Mouse (Mus musculus) heart, embryonic 14.5 days (tissue): ENCODE results near the gene Selenoh. TPM values are rescaled to one million over a fixed set of nuclear protein-coding genes. Genes with fewer than 3 reads are reported as not detected.

ENCODE experiments used
- ATAC-seq: fragments of 200-750 bp; cut with Nextera tagmentation; 2 replicates; pipeline ENCODE4 v1.8.0; 2017; ENCODE audit warnings: low read depth, moderate TSS enrichment; ENCODE audit not compliant: insufficient number of reproducible peaks, insufficient read depth, low FRiP score
- H3K27ac ChIP-seq, 2 experiments: fragments of 200-500 bp in 1 of 2; fragments of 300-500 bp in 1 of 2; sonication (generic) in 1 of 2; replicated peaks in 1 of 2; 2 replicates each; pipeline ENCODE4 v1.5.1; 2012 to 2014; ENCODE audit warnings: low read depth in 2 of 2, low read length in 2 of 2, control low read depth in 1 of 2, mild to moderate bottlenecking in 1 of 2, mixed read lengths in 1 of 2; ENCODE audit not compliant: control insufficient read depth in 1 of 2, insufficient read depth in 1 of 2
- H3K27me3 ChIP-seq: fragments of 300-500 bp; sonication (generic); 2 replicates; pipeline ENCODE4 v1.6.1; 2014; ENCODE audit warnings: mild to moderate bottlenecking, low read length, control low read depth; ENCODE audit not compliant: control insufficient read depth, insufficient read depth
- H3K36me3 ChIP-seq: fragments of 300-500 bp; sonication (generic); 2 replicates; pipeline ENCODE4 v1.6.1; 2014; ENCODE audit warnings: mild to moderate bottlenecking, control low read depth, low read length, mixed read lengths; ENCODE audit not compliant: control insufficient read depth, insufficient read depth
- H3K4me1 ChIP-seq, 2 experiments: fragments of 200-500 bp in 1 of 2; fragments of 300-500 bp in 1 of 2; sonication (generic) in 1 of 2; 2 replicates each; pipeline ENCODE4 v1.6.1; 2012 to 2014; ENCODE audit warnings: low read length in 2 of 2, control low read depth in 1 of 2, mixed read lengths in 1 of 2; ENCODE audit not compliant: control insufficient read depth in 2 of 2, insufficient read depth in 2 of 2
- H3K4me2 ChIP-seq: fragments of 300-500 bp; sonication (generic); 2 replicates; pipeline ENCODE4 v1.6.1; 2014; ENCODE audit warnings: mild to moderate bottlenecking, low read length
- H3K4me3 ChIP-seq, 2 experiments: fragments of 200-500 bp in 1 of 2; fragments of 300-500 bp in 1 of 2; sonication (generic) in 1 of 2; 2 replicates each; pipeline ENCODE4 v1.5.1; 2012 to 2014; ENCODE audit warnings: low read length in 2 of 2, mild to moderate bottlenecking in 2 of 2, control low read depth in 1 of 2, low read depth in 1 of 2, moderate library complexity in 1 of 2; ENCODE audit not compliant: control insufficient read depth in 1 of 2, insufficient read depth in 1 of 2
- H3K9ac ChIP-seq: fragments of 300-500 bp; sonication (generic); 2 replicates; pipeline ENCODE4 v1.6.1; 2014; ENCODE audit warnings: mild to moderate bottlenecking, low read length
- H3K9me3 ChIP-seq: fragments of 300-500 bp; sonication (generic); 2 replicates; pipeline ENCODE4 v1.6.1; 2016; ENCODE audit warnings: low read length, control low read depth; ENCODE audit not compliant: control insufficient read depth
- WGBS: fragments of 180-500 bp; shearing (Covaris S2); extraction: QIAGEN DNeasy Blood & Tissue Kit; methylation state at CpG from one replicate; pipeline ENCODE4 v1.1.7; 2014; 5-methylcytosine and 5-hydroxymethylcytosine counted together
- polyA plus RNA-seq: library from polyadenylated mRNA; unstranded; fragments of >200 nt; fragmentation: Nextera tagmentation; extraction: Ambion mirVana; gene quantifications from 2 replicates; pipeline ENCODE4 v1.2.1, GENCODE M21; 2014

Gene Selenoh
- polyA plus RNA-seq, 1 experiment from 2014 or later, result 271 TPM

- H3K36me3 ChIP-seq, result peaks cover 11% of the 10 kb centered on the region; the same call in 1 of the 2 replicates
- no peaks in the 10 kb centered on the region for H3K27me3 ChIP-seq
- peak overlapping the region; percentile 68 to 95 for H3K27ac ChIP-seq
- peak overlapping the region; percentile 60 for H3K4me2 ChIP-seq
- peak overlapping the region in 1 of 2 experiments; percentile 14; a peak in 2 of 4 replicates for H3K4me3 ChIP-seq
- no peak for ATAC-seq
- H3K4me1 ChIP-seq, result peaks cover 28 to 93% of the 10 kb centered on the region in 2 experiments
- H3K9ac ChIP-seq, result peak overlapping the region; percentile 63
- no peaks in the 10 kb centered on the region for H3K9me3 ChIP-seq
- whole genome bisulfite sequencing, result 19% methylated on average over 6 of the region's 7 CpGs
Measured at GRCm38 (mm10) chr2:84637452-84638165, 33.0 kb downstream of the Selenoh start.

DNA sequence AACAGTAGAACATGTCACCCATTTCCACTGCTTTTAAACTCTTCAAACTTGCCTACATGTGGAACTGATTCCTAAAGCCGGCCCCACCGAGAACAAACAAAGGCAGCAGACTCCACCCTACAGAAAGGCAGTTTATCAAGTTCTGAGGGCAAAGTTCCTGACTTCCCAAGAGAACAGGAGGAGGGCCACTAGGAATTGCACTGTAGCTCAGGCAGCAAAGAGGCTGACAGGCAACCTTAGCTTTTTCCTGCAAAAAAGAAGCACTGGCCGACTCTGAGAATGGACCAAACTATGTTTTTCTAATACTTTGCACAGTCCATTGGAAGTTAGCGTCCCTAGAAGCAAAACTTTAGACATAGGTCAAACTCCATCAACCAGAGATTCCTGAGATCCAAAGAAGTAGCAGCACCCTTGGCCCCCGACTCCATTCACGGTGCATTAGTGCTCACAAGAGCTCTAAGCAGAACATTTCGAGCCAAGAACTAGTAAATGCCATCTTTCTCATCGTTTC, 34.3 kb downstream of the Selenoh start:
- Histone ChIP-seq H3K27me3 (no peaks in the 10 kb centered on the region), H3K4me2 (peak overlapping the region; percentile 60), H3K9ac (peak overlapping the region; percentile 63), H3K9me3 (no peaks in the 10 kb centered on the region), H3K4me3 (peak overlapping the region in 1 of 2 experiments; percentile 21; a peak in 2 of 4 replicates), H3K4me1 (peaks cover 34 to 93% of the 10 kb centered on the region in 2 experiments), H3K27ac (peak overlapping the region; percentile 89 to 95), H3K36me3 (peaks cover under 1% of the 10 kb centered on the region; the same call in 1 of the 2 replicates)
- no peak; the same call in 1 of the 2 replicates for ATAC-seq
- 13% methylated on average over 8 of the region's 8 CpGs for whole genome bisulfite sequencing

DNA sequence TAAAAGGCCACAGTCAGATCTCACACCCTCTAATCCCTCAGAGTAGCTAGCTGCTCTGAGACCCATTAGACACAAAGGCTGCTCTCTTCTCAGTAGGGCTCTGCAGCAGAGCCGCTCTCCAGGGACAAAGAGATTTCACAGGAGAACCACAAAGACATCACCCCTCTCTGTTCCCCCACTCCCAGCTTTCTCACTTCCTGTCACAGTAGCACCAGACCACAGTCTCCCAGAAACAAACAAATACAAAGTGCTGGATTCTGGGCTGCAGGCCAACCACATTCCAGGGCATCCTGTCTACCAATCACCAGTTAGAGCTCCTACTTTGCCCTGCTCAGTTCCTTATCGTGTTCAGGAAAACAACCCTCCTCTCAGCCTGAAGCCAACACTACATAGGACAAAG, 35.0 kb downstream of the Selenoh start:
- peak overlapping the region in 1 of 2 experiments; percentile 21; a peak in 2 of 4 replicates for H3K4me3 ChIP-seq
- peak; percentile 93 for ATAC-seq
- H3K4me1 ChIP-seq, result peaks cover 34 to 88% of the 10 kb centered on the region in 2 experiments
- no peaks in the 10 kb centered on the region for H3K27me3 ChIP-seq
- 0% methylated on average over 2 of the region's 2 CpGs for WGBS
- no peaks in the 10 kb centered on the region; the same call in 1 of the 2 replicates for H3K36me3 ChIP-seq
- H3K9me3 ChIP-seq, result no peaks in the 10 kb centered on the region
- H3K9ac ChIP-seq, result peak overlapping the region; percentile 70
- H3K4me2 ChIP-seq, result peak overlapping the region; percentile 60
- peak overlapping the region; percentile 89 to 95 for H3K27ac ChIP-seq

- H3K4me1 ChIP-seq, result peaks cover 34 to 82% of the 10 kb centered on the region in 2 experiments
- 10% methylated on average over 4 of the region's 4 CpGs for WGBS
- H3K9ac ChIP-seq, result peak overlapping the region; percentile 70
- H3K27ac ChIP-seq, result peak overlapping the region; percentile 89 to 95
- peak overlapping the region; percentile 6 to 13; a peak in 3 of 4 replicates for H3K4me3 ChIP-seq
- no peaks in the 10 kb centered on the region; the same call in 1 of the 2 replicates for H3K36me3 ChIP-seq
- ATAC-seq, result no peak
- no peaks in the 10 kb centered on the region for H3K27me3 ChIP-seq
- peak overlapping the region; percentile 60 for H3K4me2 ChIP-seq
- H3K9me3 ChIP-seq, result no peaks in the 10 kb centered on the region
Measured at GRCm38 (mm10) chr2:84634934-84635482, 35.6 kb downstream of the Selenoh start.

DNA sequence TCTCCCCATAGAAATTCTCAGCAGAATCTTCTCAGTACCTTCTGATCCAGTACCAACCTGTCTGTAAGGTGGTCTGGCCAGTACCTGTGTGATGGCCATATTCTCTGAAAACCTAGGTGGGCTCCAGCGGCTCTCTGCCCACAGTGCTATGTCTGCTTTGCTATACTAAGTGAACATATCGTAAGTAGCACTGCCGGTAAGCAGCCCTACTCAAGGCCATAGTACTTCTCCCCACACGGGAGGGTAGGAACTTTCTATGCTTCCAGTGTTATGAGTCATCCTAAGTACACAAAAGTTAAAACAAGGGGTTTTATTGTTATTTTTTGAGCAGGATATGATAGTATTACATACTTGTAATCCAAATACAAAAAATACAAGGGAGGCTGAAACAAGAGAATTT, 36.6 kb downstream of the Selenoh start:
- peak overlapping the region in 1 of 2 experiments; percentile 7; a peak in 1 of 4 replicates for H3K4me3 ChIP-seq
- no peaks in the 10 kb centered on the region for H3K27me3 ChIP-seq
- peaks cover 5% of the 10 kb centered on the region for H3K36me3 ChIP-seq
- ATAC-seq, result no peak
- 20% methylated on average over 4 of the region's 4 CpGs for WGBS
- H3K9me3 ChIP-seq, result no peaks in the 10 kb centered on the region
- peak overlapping the region; percentile 89 to 95 for H3K27ac ChIP-seq
- peak overlapping the region; percentile 60 for H3K4me2 ChIP-seq
- peak overlapping the region; percentile 70 for H3K9ac ChIP-seq
- peaks cover 34 to 76% of the 10 kb centered on the region in 2 experiments for H3K4me1 ChIP-seq

- H3K9ac ChIP-seq, result peak overlapping the region; percentile 55
- H3K4me1 ChIP-seq, result peaks cover 32 to 74% of the 10 kb centered on the region in 2 experiments
- H3K4me3 ChIP-seq, result no peak overlapping the region
- H3K27me3 ChIP-seq, result no peaks in the 10 kb centered on the region
- peaks cover 7% of the 10 kb centered on the region for H3K36me3 ChIP-seq
- no peak for ATAC-seq
- no peaks in the 10 kb centered on the region for H3K9me3 ChIP-seq
- WGBS, result 2% methylated on average over 3 of the region's 3 CpGs
- peak overlapping the region; percentile 91 to 95 for H3K27ac ChIP-seq
- peak overlapping the region; percentile 60 for H3K4me2 ChIP-seq
Measured at GRCm38 (mm10) chr2:84632999-84633398, 37.6 kb downstream of the Selenoh start.

DNA sequence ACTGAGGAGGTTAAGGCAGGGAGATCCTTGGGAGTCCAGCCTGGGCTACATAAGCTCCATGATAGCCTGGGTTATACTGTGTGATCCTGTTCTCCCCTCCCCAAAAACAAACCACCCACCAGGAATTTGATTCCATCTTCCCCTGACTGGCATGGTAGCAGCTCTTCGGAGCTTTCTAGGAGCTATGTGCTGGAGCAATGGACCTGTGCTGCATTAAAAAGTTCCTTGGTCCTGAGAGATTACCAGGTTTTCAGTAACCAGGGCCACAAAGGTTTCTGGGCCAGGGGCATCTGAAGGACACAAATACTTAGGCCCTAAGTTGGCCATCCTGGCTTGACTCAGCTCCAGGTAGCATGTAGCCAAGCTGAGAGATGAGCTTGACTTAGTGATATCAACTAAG, 38.6 kb downstream of the Selenoh start:
- 90% methylated on average over 1 of the region's 1 CpGs for WGBS
- no peak overlapping the region for H3K9ac ChIP-seq

More for the DNA sequence above, 38.6 kb downstream of the Selenoh start:
- Histone ChIP-seq H3K36me3 (peaks cover 7% of the 10 kb centered on the region), H3K4me1 (peaks cover 31 to 74% of the 10 kb centered on the region in 2 experiments), H3K9me3 (no peaks in the 10 kb centered on the region), H3K4me3 (no peak overlapping the region), H3K27ac (peak overlapping the region; percentile 91 to 95; a peak in 3 of 4 replicates), H3K4me2 (peak overlapping the region; percentile 60; the same call in 1 of the 2 replicates), H3K27me3 (no peaks in the 10 kb centered on the region)
- no peak for ATAC-seq
